Mouse (Mus musculus): ENCODE data around the gene Ndufa5.

Gene Ndufa5

GRCm38 (mm10) chr6:24525705-24526104 lies 2.1 kb downstream of the Ndufa5 start:
- no peak for DNase-seq (ENCODE audit: extremely low read depth, low read depth)

DNA sequence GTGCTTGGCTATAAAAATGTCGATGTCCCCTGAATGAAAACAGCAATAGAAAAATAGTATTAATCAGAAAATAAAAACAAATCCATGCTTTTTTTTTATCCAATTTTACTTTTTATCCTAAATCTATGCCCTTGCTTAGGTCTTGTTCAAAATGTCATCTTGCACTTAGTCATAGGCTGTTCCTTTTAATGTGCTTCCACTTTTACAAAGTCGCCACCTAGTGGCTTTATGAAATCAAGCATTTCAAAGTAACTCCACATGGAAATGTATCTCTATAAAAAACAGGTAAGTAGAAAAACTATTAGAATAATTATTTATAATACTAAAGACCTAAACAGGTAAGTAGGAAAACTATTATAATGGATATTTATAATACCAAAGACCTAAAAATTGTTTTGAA lies 11.6 kb downstream of the Ndufa5 start:
- no peak for DNase-seq (ENCODE audit: extremely low read depth, low read depth)

- DNase-seq (ENCODE audit: extremely low read depth, low read depth), result no peak
Measured at GRCm38 (mm10) chr6:24514552-24515284, 13.1 kb downstream of the Ndufa5 start, which contains the start of gene Iqub. Gene Iqub, minus strand, starts transcription at chr6:24515067.

DNA sequence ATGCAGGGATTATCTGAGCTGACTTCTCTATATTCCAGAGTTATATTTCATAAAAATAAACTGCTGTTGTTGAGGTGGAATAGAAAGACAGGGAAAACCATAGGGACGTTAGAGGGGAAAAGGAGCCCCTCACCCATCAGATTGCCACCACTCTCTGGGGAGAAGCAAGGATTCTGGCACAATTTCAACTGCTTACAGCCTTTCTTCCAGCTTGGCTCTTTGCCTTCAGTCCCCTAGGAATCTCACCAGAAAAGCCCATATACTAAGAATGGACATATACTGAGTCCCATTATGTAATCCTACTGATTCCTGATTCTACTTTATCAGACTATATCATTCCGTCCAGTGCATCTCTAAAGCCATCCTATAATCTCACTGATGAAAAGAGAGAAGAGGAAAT lies 23.7 kb downstream of the Ndufa5 start:
- no peak for DNase-seq (ENCODE audit: extremely low read depth, low read depth)

DNA sequence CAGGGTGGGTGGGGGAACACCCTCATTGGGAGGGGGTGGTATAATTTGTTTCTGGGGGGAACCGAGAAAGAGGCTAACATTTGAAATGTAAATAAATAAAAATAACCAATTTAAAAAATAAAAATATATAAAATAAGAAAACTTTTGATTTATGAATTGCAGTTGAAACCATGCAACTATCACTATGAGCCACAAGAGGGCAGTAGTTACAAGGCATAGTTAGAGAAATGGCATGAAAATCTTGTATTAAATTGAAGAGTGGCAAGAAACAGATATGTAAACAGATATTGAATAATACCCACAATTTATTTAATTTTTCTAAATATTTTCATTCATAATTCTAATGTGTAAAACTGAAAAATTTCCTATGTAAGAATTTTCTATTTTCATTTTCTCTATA lies 37.5 kb downstream of the Ndufa5 start:
- DNase-seq (ENCODE audit: extremely low read depth, low read depth), result peak; percentile 5

GRCm38 (mm10) chr6:24486530-24486929 lies 41.3 kb downstream of the Ndufa5 start:
- DNase-seq (ENCODE audit: extremely low read depth, low read depth), result no peak

DNA sequence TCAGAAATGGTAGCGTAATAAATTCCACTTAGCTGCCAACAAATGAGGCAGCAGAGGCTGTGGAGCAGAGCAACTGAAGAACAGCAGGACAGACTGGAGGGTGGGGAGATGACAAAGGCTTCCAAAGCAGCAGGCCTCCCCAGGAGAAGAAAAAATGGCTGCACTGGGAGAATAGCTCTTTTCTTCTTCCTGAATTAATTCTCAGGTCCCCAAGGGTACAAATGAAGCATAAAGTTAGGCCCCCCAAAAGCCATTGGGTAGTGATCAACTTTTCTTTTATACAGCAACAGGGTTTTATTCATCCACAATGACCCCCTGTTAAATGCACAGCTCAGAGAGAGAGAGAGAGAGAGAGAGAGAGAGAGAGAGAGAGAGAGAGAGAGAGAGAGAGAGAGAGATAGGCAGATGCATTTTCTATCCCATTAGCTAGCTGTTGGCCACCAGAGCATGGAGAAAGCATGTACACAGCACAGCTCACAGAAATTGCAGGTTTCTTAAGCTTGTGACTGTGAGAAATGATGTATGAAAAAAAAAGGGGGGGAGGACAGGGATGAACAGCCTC lies 57.2 kb downstream of the Ndufa5 start:
- no peak for DNase-seq (ENCODE audit: extremely low read depth, low read depth)

GRCm38 (mm10) chr6:24470135-24470534 lies 57.7 kb downstream of the Ndufa5 start:
- DNase-seq (ENCODE audit: extremely low read depth, low read depth), result no peak

Data from MEL-GATA-1-ER (cell line).